Mouse (Mus musculus) cortical plate, adult 2 months (tissue): ENCODE results near the gene Tssc4. TPM values are rescaled to one million over a fixed set of nuclear protein-coding genes. Genes with fewer than 3 reads are reported as not detected.

Source experiments
- H3K27ac ChIP-seq: fragments of 200-500 bp; 2 replicates; pipeline ENCODE4 v1.5.1; 2012; ENCODE audit warnings: low read length, control low read depth, inconsistent platforms; ENCODE audit not compliant: insufficient read depth
- H3K4me1 ChIP-seq: fragments of 200-500 bp; 2 replicates; pipeline ENCODE4 v1.6.1; 2011; ENCODE audit warnings: low read length; ENCODE audit not compliant: control insufficient read depth, insufficient read depth
- H3K4me3 ChIP-seq: fragments of 200-500 bp; 2 replicates; pipeline ENCODE4 v1.5.1; 2011; ENCODE audit warnings: mild to moderate bottlenecking, low read length, control low read depth; ENCODE audit not compliant: insufficient read depth
- CTCF ChIP-seq: fragments of 200-500 bp; IDR thresholded peaks from 2 replicates; pipeline ENCODE4 v1.5.1; 2011; ENCODE audit warnings: mild to moderate bottlenecking, control low read depth, low read length; ENCODE audit not compliant: insufficient read depth; ENCODE audit errors: extremely low read depth
- POLR2A ChIP-seq: fragments of 200-500 bp; IDR thresholded peaks from 2 replicates; pipeline ENCODE4 v1.6.1; 2011; ENCODE audit warnings: mild to moderate bottlenecking, low read length, control low read depth; ENCODE audit not compliant: insufficient read depth; ENCODE audit errors: extremely low read depth
- polyA plus RNA-seq: library from polyadenylated mRNA; depleted of rRNA; stranded (reverse); fragments of >200 nt; gene quantifications from 2 replicates; pipeline ENCODE4 v1.2.3, GENCODE M21; 2012

Gene Tssc4
- polyA plus RNA-seq, 1 experiment, result 71.6 TPM

- H3K27ac ChIP-seq, result no peak overlapping the region
- TF ChIP-seq POLR2A (no peak), CTCF (no peak)
- no peaks in the 10 kb centered on the region for H3K4me1 ChIP-seq
- H3K4me3 ChIP-seq, result no peak overlapping the region
These were observed 14.7 kb downstream of the Tssc4 start for GRCm38 (mm10) chr7:143083708-143084107.

GRCm38 (mm10) chr7:143086366-143086765 is 17.3 kb downstream of the Tssc4 start:
- Histone ChIP-seq H3K4me3 (no peak overlapping the region), H3K4me1 (no peaks in the 10 kb centered on the region), H3K27ac (no peak overlapping the region)
- TF ChIP-seq CTCF (peak; percentile 71), POLR2A (no peak)

GRCm38 (mm10) chr7:143087070-143087579 is 18.1 kb downstream of the Tssc4 start:
- H3K4me3 ChIP-seq, result no peak overlapping the region

GRCm38 (mm10) chr7:143093847-143094246 is 24.8 kb downstream of the Tssc4 start:
- Histone ChIP-seq H3K4me1 (no peaks in the 10 kb centered on the region), H3K27ac (no peak overlapping the region), H3K4me3 (no peak overlapping the region)
- no peak for TF ChIP-seq POLR2A
- TF ChIP-seq CTCF, result no peak

More at GRCm38 (mm10) chr7:143087070-143087579, 18.1 kb downstream of the Tssc4 start:
- TF ChIP-seq CTCF (peak; percentile 35), POLR2A (no peak)
- no peak overlapping the region for H3K27ac ChIP-seq
- H3K4me1 ChIP-seq, result no peaks in the 10 kb centered on the region

- Histone ChIP-seq H3K4me3 (no peak within 1 kb of the TSS), H3K27ac (no peak within 1 kb of the TSS), H3K4me1 (no peaks in the 10 kb centered on the region)
- TF ChIP-seq CTCF (peak; percentile 61), POLR2A (no peak)
These were observed 25.8 kb downstream of the Tssc4 start, which contains the start of gene Trpm5 for GRCm38 (mm10) chr7:143094592-143095553. Gene Trpm5, minus strand, starts transcription at chr7:143094642.

GRCm38 (mm10) chr7:143095554-143095907 is 26.5 kb downstream of the Tssc4 start:
- Histone ChIP-seq H3K27ac (no peak overlapping the region), H3K4me3 (no peak overlapping the region)
- TF ChIP-seq CTCF (no peak), POLR2A (no peak)

GRCm38 (mm10) chr7:143100759-143101158 is 31.7 kb downstream of the Tssc4 start:
- H3K4me1 ChIP-seq, result no peaks in the 10 kb centered on the region
- TF ChIP-seq POLR2A (no peak), CTCF (no peak)
- no peak overlapping the region for H3K27ac ChIP-seq
- no peak overlapping the region for H3K4me3 ChIP-seq

More at GRCm38 (mm10) chr7:143095554-143095907, 26.5 kb downstream of the Tssc4 start:
- no peaks in the 10 kb centered on the region for H3K4me1 ChIP-seq

GRCm38 (mm10) chr7:143105258-143105897 is 36.3 kb downstream of the Tssc4 start:
- H3K4me3 ChIP-seq, result no peak overlapping the region
- H3K27ac ChIP-seq, result no peak overlapping the region
- H3K4me1 ChIP-seq, result no peaks in the 10 kb centered on the region
- TF ChIP-seq POLR2A, result no peak
- no peak for TF ChIP-seq CTCF

GRCm38 (mm10) chr7:143106062-143106461 is 37.0 kb downstream of the Tssc4 start, which contains the start of gene Kcnq1:
Gene Kcnq1, plus strand, starts transcription at chr7:143106362.
- TF ChIP-seq CTCF (no peak), POLR2A (no peak)
- no peak within 1 kb of the TSS for H3K4me3 ChIP-seq
- H3K27ac ChIP-seq, result no peak within 1 kb of the TSS
- no peaks in the 10 kb centered on the region for H3K4me1 ChIP-seq
